Mouse (Mus musculus): Measurements from ENCODE around the gene Gm21854. TPM values are rescaled to one million over a fixed set of nuclear protein-coding genes. Genes with fewer than 3 reads are reported as not detected.
"Not testable (repeated sequence)": the region's sequence is repeated elsewhere in the genome, so short reads cannot be mapped to it uniquely, and the experiment has no call there.

Gm21854 gene
- total RNA-seq (2014; rRNA removed) = not detected in 2 replicates
- not detected in 2 replicates for polyA plus RNA-seq (2012; rRNA removed)

GRCm38 (mm10) chrY:5656686-5657085, at the start of gene Gm21854:
Gm21854 (plus strand) TSS chrY:5656986.
- H3K4me1 ChIP-seq (ENCODE audit: control insufficient read depth, insufficient read depth, low read length); H3K79me2 ChIP-seq (ENCODE audit: control insufficient read depth, insufficient read depth, low read length); H3K27me3 ChIP-seq (ENCODE audit: control insufficient read depth, insufficient read depth, low read length); DNase-seq (ENCODE audit: extremely low read depth, low read depth, low spot score); H3K9ac ChIP-seq (ENCODE audit: low read depth, low read length); H3K4me3 ChIP-seq (ENCODE audit: insufficient read depth, low read depth, low read length); H3K27ac ChIP-seq (replicated peaks; ENCODE audit: insufficient read depth, low read depth, low read length); H3K36me3 ChIP-seq (ENCODE audit: control insufficient read depth, insufficient read depth, low read length): not testable (repeated sequence)

Other genes starting within 250 kb of the Gm21854 start
- gene Gm20914, start 69.0 kb downstream of the Gm21854 start, total RNA-seq (2014; rRNA removed) = not detected in 2 replicates
- not detected in 2 replicates for gene Gm20914, start 69.0 kb downstream of the Gm21854 start, polyA plus RNA-seq (2012; rRNA removed)
- not detected in 2 replicates for gene Gm28171, start 136.4 kb downstream of the Gm21854 start, total RNA-seq (2014; rRNA removed)
- gene Gm28171, start 136.4 kb downstream of the Gm21854 start, polyA plus RNA-seq (2012; rRNA removed) = not detected in 2 replicates

All from liver, adult 2 months (tissue).